Mouse (Mus musculus) midbrain, embryonic 11.5 days (tissue): ENCODE data around the gene Raf1. TPM values are rescaled to one million over a fixed set of nuclear protein-coding genes. Genes with fewer than 3 reads are reported as not detected.

ENCODE experiments used
- ATAC-seq: fragments of 200-750 bp; cut with Nextera tagmentation; 2 replicates; pipeline ENCODE4 v1.8.0; 2017; ENCODE audit warnings: moderate TSS enrichment, moderate library complexity; ENCODE audit not compliant: low FRiP score
- DNase-seq: peaks from one replicate; pipeline ENCODE4 v3.0.0; 2015; ENCODE audit warnings: low spot score; ENCODE audit errors: missing footprints
- H3K27ac ChIP-seq: fragments of 300-500 bp; sonication (generic); 2 replicates; pipeline ENCODE4 v1.5.1; 2014; ENCODE audit warnings: low read depth, low read length
- H3K27me3 ChIP-seq: fragments of 300-500 bp; sonication (generic); 2 replicates; pipeline ENCODE4 v1.6.1; 2014; ENCODE audit warnings: mild to moderate bottlenecking, low read length, moderate library complexity, mixed read lengths; ENCODE audit not compliant: control insufficient read depth, insufficient read depth
- H3K36me3 ChIP-seq: fragments of 300-500 bp; sonication (generic); 2 replicates; pipeline ENCODE4 v1.6.1; 2014; ENCODE audit warnings: mild to moderate bottlenecking, low read length, moderate library complexity, mixed read lengths; ENCODE audit not compliant: control insufficient read depth, insufficient read depth
- H3K4me1 ChIP-seq: fragments of 300-500 bp; sonication (generic); 2 replicates; pipeline ENCODE4 v1.6.1; 2014; ENCODE audit warnings: low read length; ENCODE audit not compliant: control insufficient read depth, insufficient read depth
- H3K4me2 ChIP-seq: fragments of 300-500 bp; sonication (generic); 2 replicates; pipeline ENCODE4 v1.6.1; 2014; ENCODE audit warnings: mild to moderate bottlenecking, moderate library complexity
- H3K4me3 ChIP-seq: fragments of 300-500 bp; sonication (generic); 2 replicates; pipeline ENCODE4 v1.5.1; 2014; ENCODE audit warnings: low read depth, low read length
- H3K9ac ChIP-seq: fragments of 300-500 bp; sonication (generic); 2 replicates; pipeline ENCODE4 v1.6.1; 2014; ENCODE audit warnings: low read length
- H3K9me3 ChIP-seq: fragments of 300-500 bp; sonication (generic); 2 replicates; pipeline ENCODE4 v1.6.1; 2016; ENCODE audit warnings: low read length; ENCODE audit not compliant: control insufficient read depth
- WGBS: fragments of 180-500 bp; shearing (Covaris S2); extraction: QIAGEN DNeasy Blood & Tissue Kit; methylation state at CpG from one replicate; pipeline ENCODE4 v1.1.7; 2014; 5-methylcytosine and 5-hydroxymethylcytosine counted together
- polyA plus RNA-seq: library from polyadenylated mRNA; unstranded; fragments of >200 nt; fragmentation: Nextera tagmentation; extraction: Ambion mirVana; gene quantifications from 2 replicates; pipeline ENCODE4 v1.2.1, GENCODE M21; 2014

The Raf1 gene
- polyA plus RNA-seq, 1 experiment from 2014 or later, result 141 TPM

DNA sequence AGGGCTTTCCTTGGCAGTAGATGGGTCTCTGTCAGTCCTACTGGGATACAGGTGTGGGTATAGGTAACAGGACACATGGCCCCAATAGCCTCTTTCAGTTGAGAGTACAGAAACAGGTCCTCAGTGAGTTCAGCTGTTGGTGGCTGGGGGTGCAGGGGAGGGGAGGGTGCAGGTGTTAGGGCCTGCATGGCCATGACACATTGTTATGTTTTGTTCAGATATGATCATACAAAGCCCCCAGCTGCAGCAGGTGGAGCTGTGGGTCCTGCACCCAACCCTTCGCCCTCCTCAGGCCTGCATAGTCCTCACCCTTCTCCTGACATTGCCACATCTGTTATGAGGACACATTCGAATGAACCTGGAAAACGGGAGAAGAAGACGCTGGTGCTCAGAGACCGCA, 66.1 kb downstream of the Raf1 start:
- no peak overlapping the region for H3K9ac ChIP-seq
- 0 out of 2 replicates have a peak, but pooled peaks cover 10% of the 10 kb centered on the region for H3K36me3 ChIP-seq
- H3K4me1 ChIP-seq, result no peaks in the 10 kb centered on the region
- H3K27me3 ChIP-seq, result no peaks in the 10 kb centered on the region
- 94% methylated on average over 5 of the region's 5 CpGs for WGBS
- no peak overlapping the region for H3K4me3 ChIP-seq
- no peak overlapping the region for H3K27ac ChIP-seq
- no peak overlapping the region for H3K4me2 ChIP-seq
- no peaks in the 10 kb centered on the region for H3K9me3 ChIP-seq
- DNase-seq (no peak), ATAC-seq (no peak)

DNA sequence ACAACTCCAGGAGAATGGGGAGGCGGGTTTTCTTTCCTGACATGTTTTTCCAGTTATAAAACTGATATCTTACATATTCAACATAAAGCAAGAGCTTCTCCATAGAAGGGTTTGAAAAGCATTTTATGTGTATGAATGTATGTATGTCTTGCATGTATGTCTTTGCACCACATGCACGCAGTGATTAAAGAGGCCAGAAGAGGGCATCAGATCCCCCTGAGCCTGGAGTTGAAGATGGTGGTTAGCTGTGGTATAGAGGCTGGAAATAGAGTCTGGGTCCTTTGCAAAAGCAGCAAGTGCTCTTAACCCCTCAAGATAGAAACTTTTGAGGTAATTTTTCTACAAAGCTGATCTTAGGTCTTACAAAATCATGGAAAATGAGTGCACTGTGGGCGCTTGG, 67.3 kb downstream of the Raf1 start:
- no peak overlapping the region for H3K9ac ChIP-seq
- H3K9me3 ChIP-seq, result no peaks in the 10 kb centered on the region
- WGBS, result 60% methylated on average over 3 of the region's 3 CpGs

DNA sequence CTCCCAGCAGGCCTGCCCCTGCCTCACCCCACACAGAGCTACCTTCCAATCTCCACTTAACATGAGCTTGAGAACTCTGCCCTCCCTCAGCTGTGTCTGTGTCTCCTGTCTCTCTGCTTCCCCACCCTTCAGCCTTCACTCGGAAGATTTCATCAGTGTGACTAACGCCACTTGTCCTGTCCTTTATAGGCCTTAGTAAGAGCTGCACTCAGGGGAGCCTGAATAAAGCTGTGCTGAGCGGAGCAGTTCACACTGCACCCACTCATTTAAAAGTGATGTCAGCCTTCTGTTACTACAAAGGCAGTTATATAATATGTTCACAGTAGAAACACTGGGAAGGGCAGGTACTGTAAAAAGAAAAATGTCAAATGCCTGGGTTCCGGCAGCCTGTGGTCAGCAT, 69.0 kb downstream of the Raf1 start:
- DNase-seq (no peak), ATAC-seq (no peak)
- no peak overlapping the region for H3K4me2 ChIP-seq
- H3K9ac ChIP-seq, result no peak overlapping the region
- no peak overlapping the region for H3K27ac ChIP-seq
- WGBS, result 85% methylated on average over 4 of the region's 4 CpGs
- H3K4me1 ChIP-seq, result no peaks in the 10 kb centered on the region
- H3K27me3 ChIP-seq, result no peaks in the 10 kb centered on the region
- H3K4me3 ChIP-seq, result no peak overlapping the region
- H3K36me3 ChIP-seq, result 0 out of 2 replicates have a peak, but pooled peaks cover 3% of the 10 kb centered on the region
- H3K9me3 ChIP-seq, result no peaks in the 10 kb centered on the region

More for the DNA sequence above, 67.3 kb downstream of the Raf1 start:
- H3K4me1 ChIP-seq, result no peaks in the 10 kb centered on the region
- ATAC-seq (no peak), DNase-seq (no peak)
- no peaks in the 10 kb centered on the region for H3K27me3 ChIP-seq
- 0 out of 2 replicates have a peak, but pooled peaks cover 5% of the 10 kb centered on the region for H3K36me3 ChIP-seq
- no peak overlapping the region for H3K4me2 ChIP-seq
- H3K27ac ChIP-seq, result no peak overlapping the region
- H3K4me3 ChIP-seq, result no peak overlapping the region

GRCm38 (mm10) chr6:115606461-115606860, 70.0 kb downstream of the Raf1 start:
- Histone ChIP-seq H3K36me3 (0 out of 2 replicates have a peak, but pooled peaks cover 3% of the 10 kb centered on the region), H3K27ac (no peak overlapping the region), H3K9ac (no peak overlapping the region), H3K27me3 (no peaks in the 10 kb centered on the region), H3K4me3 (no peak overlapping the region), H3K4me2 (no peak overlapping the region), H3K9me3 (no peaks in the 10 kb centered on the region), H3K4me1 (no peaks in the 10 kb centered on the region)
- DNase-seq (no peak), ATAC-seq (no peak)
- WGBS, result 90% methylated on average over 1 of the region's 1 CpGs

- no peak within 1 kb of the TSS for H3K27ac ChIP-seq
- no peaks in the 10 kb centered on the region for H3K9me3 ChIP-seq
- H3K4me1 ChIP-seq, result no peaks in the 10 kb centered on the region
- no peaks in the 10 kb centered on the region for H3K27me3 ChIP-seq
- ATAC-seq (peak; percentile 95), DNase-seq (peak; percentile 99)
- peak within 1 kb of the TSS; percentile 64 for H3K4me2 ChIP-seq
- no peaks in the 10 kb centered on the region for H3K36me3 ChIP-seq
- under 1% methylated on average over 57 of the region's 61 CpGs for WGBS
- H3K4me3 ChIP-seq, result peak within 1 kb of the TSS; percentile 62
- peak within 1 kb of the TSS; percentile 70 for H3K9ac ChIP-seq
Observed at GRCm38 (mm10) chr6:115601715-115602523, 74.5 kb downstream of the Raf1 start, which contains the start of gene Mkrn2. Mkrn2 (plus strand) TSS chr6:115601902.

DNA sequence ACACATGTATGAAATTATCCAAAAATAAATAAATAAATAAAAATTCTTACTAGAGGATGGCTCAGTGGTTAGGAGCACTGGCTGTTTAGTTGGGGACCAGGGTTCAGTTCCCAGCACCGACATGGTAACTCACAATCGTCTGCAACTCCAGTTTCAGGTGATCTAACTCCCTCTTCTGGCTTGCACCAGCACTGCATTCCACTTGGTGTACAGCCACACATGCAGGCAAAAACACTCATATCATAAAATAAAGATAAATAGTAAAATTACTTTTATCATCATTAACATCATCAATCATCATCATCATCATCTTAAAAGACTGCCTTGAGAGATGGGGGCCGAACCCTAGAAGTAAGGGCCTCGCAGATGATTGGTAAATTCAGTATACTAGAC, 75.1 kb downstream of the Raf1 start:
- Histone ChIP-seq H3K4me2 (peak overlapping the region; percentile 64), H3K36me3 (no peaks in the 10 kb centered on the region), H3K27ac (no peak overlapping the region), H3K4me3 (peak overlapping the region; percentile 62), H3K9ac (peak overlapping the region; percentile 36; the same call in 1 of the 2 replicates), H3K9me3 (no peaks in the 10 kb centered on the region), H3K27me3 (no peaks in the 10 kb centered on the region), H3K4me1 (no peaks in the 10 kb centered on the region)
- DNase-seq (peak; percentile 85), ATAC-seq (peak; percentile 45)
- WGBS, result 71% methylated on average over 4 of the region's 4 CpGs

DNA sequence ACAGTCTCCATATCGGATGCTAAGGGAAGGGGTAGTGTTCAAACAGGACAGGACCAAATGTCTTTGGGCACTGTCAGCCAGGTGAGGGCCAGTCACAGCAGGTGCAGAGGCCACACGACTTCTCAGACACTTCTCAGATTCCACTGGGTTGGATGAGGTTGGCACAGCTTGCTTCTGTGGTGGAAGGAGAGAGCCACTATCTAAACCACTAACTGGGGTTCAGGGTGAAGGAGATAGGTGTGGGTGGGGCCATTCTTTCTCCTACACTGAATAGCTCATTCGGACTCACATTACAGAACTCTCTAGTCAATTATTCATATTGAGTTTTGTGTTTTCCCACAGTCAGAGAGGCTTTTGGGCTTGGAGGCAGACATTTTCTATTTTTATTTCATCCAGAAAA, 80.8 kb downstream of the Raf1 start:
- WGBS, result 49% methylated on average over 3 of the region's 3 CpGs
- Histone ChIP-seq H3K27me3 (no peaks in the 10 kb centered on the region), H3K36me3 (no peaks in the 10 kb centered on the region), H3K4me3 (no peak overlapping the region), H3K9ac (no peak overlapping the region), H3K27ac (no peak overlapping the region), H3K4me2 (no peak overlapping the region), H3K9me3 (no peaks in the 10 kb centered on the region), H3K4me1 (no peaks in the 10 kb centered on the region)
- DNase-seq (no peak), ATAC-seq (no peak)

GRCm38 (mm10) chr6:115594463-115594862, 82.0 kb downstream of the Raf1 start:
- H3K4me2 ChIP-seq, result no peak overlapping the region
- H3K27me3 ChIP-seq, result no peaks in the 10 kb centered on the region
- WGBS, result 78% methylated on average over 3 of the region's 3 CpGs
- H3K9me3 ChIP-seq, result no peaks in the 10 kb centered on the region
- H3K36me3 ChIP-seq, result no peaks in the 10 kb centered on the region
- DNase-seq (no peak), ATAC-seq (no peak)
- H3K9ac ChIP-seq, result no peak overlapping the region
- H3K4me3 ChIP-seq, result no peak overlapping the region
- no peaks in the 10 kb centered on the region for H3K4me1 ChIP-seq
- no peak overlapping the region for H3K27ac ChIP-seq

DNA sequence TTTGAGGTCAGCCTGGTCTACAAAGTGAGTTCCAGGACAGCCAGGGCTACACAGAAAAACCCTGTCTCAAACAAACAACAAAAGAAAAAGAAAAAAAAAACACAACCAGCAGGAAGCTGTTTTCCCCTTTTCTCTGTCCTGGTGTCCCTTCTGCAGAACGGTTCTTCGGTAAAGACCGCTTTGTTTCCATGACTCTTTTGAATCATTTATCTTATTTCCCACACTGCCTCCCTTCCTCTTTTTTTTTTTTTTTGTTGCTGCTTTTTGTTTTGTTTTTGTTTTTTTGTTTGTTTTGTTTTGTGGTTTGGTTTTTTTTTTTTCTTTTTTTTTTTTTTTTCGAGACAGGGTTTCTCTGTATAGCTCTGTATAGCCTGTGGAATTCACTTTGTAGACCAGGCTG, 83.2 kb downstream of the Raf1 start:
- ATAC-seq (no peak), DNase-seq (no peak)
- no peak overlapping the region for H3K4me3 ChIP-seq

More for the DNA sequence above, 83.2 kb downstream of the Raf1 start:
- Histone ChIP-seq H3K4me2 (no peak overlapping the region), H3K27ac (no peak overlapping the region), H3K27me3 (no peaks in the 10 kb centered on the region), H3K9ac (no peak overlapping the region), H3K9me3 (no peaks in the 10 kb centered on the region), H3K36me3 (no peaks in the 10 kb centered on the region), H3K4me1 (no peaks in the 10 kb centered on the region)
- 74% methylated on average over 4 of the region's 4 CpGs for WGBS
